Mouse (Mus musculus): ENCODE measurements around the gene Slc48a1. TPM values are rescaled to one million over a fixed set of nuclear protein-coding genes. Genes with fewer than 3 reads are reported as not detected.

The Slc48a1 gene
- polyA plus RNA-seq, 1 experiment: 133 TPM

DNA sequence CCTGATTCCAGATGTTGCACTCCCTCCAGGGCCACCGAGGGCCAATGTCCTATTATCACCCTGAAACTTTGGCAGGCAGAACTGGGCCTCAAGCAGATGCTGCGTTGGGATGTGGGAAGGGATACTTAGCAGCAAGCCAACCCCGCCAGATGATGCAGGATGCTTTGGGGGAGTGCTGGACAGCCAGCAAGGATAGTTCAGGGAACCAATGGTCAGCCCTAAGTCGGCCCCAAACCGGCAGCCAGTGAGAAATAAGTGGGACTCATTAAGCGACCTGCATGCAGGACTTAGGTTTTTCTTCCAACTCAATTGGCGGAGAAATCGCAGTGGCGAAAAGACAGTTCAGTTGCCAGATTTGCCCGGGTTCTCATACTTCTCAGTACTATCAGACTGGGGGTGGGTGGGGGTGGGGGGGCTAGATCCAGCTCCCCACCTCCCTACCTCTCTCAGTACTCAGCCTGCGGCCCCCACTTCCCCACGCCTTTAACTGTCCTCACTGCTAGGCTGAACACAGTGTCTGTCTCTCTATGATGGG lies 52.0 kb downstream of the Slc48a1 start:
- Histone ChIP-seq H3K27me3 (ENCODE audit: control insufficient read depth, insufficient read depth, low read length) (no peaks in the 10 kb centered on the region), H3K27ac (ENCODE audit: insufficient read depth, low read length) (peak overlapping the region; percentile 21; the same call in 1 of the 2 replicates), H3K4me1 (ENCODE audit: control insufficient read depth, insufficient read depth, low read length) (peaks cover 4% of the 10 kb centered on the region), H3K4me3 (replicated peaks; ENCODE audit: insufficient read depth, low read depth, low read length) (peak overlapping the region; percentile 65)
- WGBS: 22% methylated on average over 12 of the region's 12 CpGs
- DNase-seq: no peak
- TF ChIP-seq POLR2A (IDR thresholded peaks at IDR 0.05; ENCODE audit: borderline replicate concordance, insufficient read depth, low read length): no peak
- no peak for TF ChIP-seq CTCF (IDR thresholded peaks at IDR 0.05; ENCODE audit: borderline replicate concordance, insufficient read depth, low read depth, low read length)

DNA sequence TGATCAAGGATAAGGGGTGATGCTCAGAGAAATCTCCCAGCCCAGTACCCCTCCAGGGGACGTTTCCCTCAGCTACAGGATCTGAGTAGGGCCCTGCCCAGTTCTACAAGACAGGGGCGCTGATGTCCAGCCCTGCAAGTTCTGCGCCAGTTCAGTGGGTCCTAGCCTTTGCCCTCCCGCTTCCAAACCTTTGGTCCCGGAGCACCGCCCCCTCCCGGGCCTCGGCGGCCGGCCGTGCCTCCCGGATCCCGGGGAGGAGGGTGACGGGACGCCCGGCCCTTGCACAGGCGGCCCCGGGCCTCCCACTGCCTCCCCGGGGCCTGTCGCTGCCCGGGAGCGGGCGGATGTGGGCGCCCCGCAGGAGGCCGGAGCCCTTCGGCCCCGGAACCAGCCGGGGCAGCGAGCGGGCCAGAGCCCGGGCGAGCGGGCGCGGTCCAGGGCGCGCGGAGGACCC lies 52.5 kb downstream of the Slc48a1 start:
- TF ChIP-seq POLR2A (IDR thresholded peaks at IDR 0.05; ENCODE audit: borderline replicate concordance, insufficient read depth, low read length) (peak; percentile 16; the same call in 1 of the 2 replicates), CTCF (IDR thresholded peaks at IDR 0.05; ENCODE audit: borderline replicate concordance, insufficient read depth, low read depth, low read length) (no peak)
- no peaks in the 10 kb centered on the region; the same call in 1 of the 2 replicates for H3K4me1 ChIP-seq (ENCODE audit: control insufficient read depth, insufficient read depth, low read length)
- WGBS: under 1% methylated on average over 39 of the region's 39 CpGs
- DNase-seq: peak; percentile 58 to 72
- peak overlapping the region; percentile 21; the same call in 1 of the 2 replicates for H3K27ac ChIP-seq (ENCODE audit: insufficient read depth, low read length)
- no peaks in the 10 kb centered on the region for H3K27me3 ChIP-seq (ENCODE audit: control insufficient read depth, insufficient read depth, low read length)
- peak overlapping the region; percentile 65 for H3K4me3 ChIP-seq (replicated peaks; ENCODE audit: insufficient read depth, low read depth, low read length)

DNA sequence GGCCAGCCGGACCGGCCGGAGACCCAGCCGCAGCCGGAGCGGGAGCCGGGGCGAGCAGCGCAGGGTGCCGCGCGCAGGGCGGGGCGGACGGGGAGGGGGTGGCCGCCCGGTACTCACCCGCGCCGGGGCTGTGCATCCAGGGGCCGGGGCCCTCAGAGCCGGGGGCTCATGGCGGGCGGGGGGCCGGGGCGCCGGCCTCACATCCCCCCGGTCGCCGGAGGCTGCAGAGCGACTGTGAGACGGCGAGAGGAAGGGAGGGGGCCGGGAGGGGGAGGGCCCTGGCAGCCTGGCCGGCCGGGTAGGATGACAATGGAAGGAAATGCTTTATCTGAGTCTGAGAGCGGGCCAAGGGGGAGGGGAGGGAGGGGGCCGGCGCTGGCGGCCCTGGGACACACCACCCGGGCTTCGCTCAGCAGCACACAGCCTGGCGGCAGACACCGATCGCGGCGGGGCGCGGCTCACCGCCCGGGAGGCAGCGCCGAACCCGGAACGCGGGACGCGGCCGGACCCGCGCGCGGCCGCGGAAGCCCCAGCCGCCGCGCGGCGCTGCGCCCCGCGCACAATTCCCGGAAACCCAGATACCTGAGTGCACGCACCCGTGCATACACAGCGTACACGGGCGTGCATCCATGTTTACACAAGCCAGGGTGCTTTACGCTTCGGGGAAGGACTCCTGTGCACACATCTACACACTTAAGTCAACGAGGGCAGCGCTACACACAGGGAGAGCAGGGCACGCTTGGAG lies 53.1 kb downstream of the Slc48a1 start:
- H3K4me1 ChIP-seq (ENCODE audit: control insufficient read depth, insufficient read depth, low read length): no peaks in the 10 kb centered on the region; the same call in 1 of the 2 replicates
- WGBS: under 1% methylated on average over 75 of the region's 84 CpGs
- peak overlapping the region; percentile 63 for H3K27ac ChIP-seq (ENCODE audit: insufficient read depth, low read length)
- H3K27me3 ChIP-seq (ENCODE audit: control insufficient read depth, insufficient read depth, low read length): no peaks in the 10 kb centered on the region
- TF ChIP-seq CTCF (IDR thresholded peaks at IDR 0.05; ENCODE audit: borderline replicate concordance, insufficient read depth, low read depth, low read length) (no peak), POLR2A (IDR thresholded peaks at IDR 0.05; ENCODE audit: borderline replicate concordance, insufficient read depth, low read length) (peak; percentile 3; the same call in 1 of the 2 replicates)
- DNase-seq: peak; percentile 71 to 79
- H3K4me3 ChIP-seq (replicated peaks; ENCODE audit: insufficient read depth, low read depth, low read length): peak overlapping the region; percentile 65

DNA sequence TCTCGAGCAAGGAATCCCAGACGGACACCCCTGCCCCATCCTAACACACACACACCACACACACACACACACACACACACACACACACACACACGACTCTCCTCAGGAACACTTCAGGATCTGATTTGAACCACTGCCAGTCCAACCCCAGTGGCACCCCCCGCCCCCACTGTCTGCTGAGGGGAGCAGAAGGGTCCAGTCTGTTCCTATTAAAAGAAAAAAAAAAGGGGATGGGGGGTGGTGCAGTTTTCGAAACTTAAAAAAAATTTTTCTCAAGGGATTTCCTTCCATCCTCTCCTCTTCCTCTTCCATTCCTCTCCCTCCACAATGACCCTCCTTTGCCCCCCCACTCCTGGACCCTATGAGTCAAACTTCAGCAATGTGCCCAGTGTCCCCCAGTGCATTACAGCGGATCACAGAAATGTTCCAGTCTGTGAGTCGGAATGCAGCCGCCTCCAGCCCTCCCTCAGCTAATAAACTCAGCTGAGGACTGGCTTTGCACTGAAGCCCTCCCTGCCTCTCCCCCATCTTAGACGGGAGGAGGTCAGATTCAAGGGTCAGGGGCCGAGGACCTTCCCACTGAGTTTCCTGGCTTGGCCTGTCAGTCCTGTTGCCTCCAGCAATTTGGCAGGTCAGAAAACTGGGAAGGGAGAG lies 53.8 kb downstream of the Slc48a1 start:
- 22% methylated on average over 10 of the region's 10 CpGs for WGBS
- no peak for TF ChIP-seq POLR2A (IDR thresholded peaks at IDR 0.05; ENCODE audit: borderline replicate concordance, insufficient read depth, low read length)
- TF ChIP-seq CTCF (IDR thresholded peaks at IDR 0.05; ENCODE audit: borderline replicate concordance, insufficient read depth, low read depth, low read length): no peak
- Histone ChIP-seq H3K27me3 (ENCODE audit: control insufficient read depth, insufficient read depth, low read length) (no peaks in the 10 kb centered on the region), H3K4me1 (ENCODE audit: control insufficient read depth, insufficient read depth, low read length) (no peaks in the 10 kb centered on the region; the same call in 1 of the 2 replicates), H3K27ac (ENCODE audit: insufficient read depth, low read length) (peak overlapping the region; percentile 63), H3K4me3 (replicated peaks; ENCODE audit: insufficient read depth, low read depth, low read length) (peak overlapping the region; percentile 65)
- DNase-seq: no peak

DNA sequence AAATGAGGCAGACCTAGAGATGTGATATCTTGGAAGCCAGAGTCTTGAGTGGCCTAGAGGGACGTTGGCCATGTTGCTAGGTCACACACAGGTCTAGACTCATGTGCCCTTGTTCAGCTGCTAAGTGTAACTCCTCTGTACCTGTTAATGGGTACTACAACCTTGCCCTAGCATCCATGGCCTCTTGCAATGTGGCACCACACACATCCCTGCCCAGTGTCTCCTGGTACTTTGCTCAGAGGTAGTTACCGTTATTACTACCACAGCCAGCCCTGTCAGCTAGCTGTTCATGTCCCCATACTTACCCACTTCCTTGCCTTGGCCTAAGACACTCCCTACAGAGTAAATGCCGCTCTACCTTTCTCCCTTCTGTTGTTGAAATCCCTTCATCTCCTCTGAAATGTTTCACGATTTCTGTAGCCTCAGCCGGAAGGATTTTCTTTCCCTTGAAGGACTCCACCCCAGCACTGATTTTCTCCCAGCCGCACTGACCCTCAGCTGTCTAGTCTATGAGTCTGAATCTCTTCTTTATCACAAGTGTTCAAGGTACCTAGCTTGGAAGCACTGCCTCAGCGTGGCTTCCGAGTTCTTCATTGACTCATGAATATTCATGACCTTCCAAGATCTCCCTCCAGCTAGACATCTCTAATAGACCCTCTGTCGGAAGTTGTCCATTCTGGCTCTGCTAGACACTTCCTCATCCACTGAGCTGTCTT lies 54.6 kb downstream of the Slc48a1 start:
- H3K4me3 ChIP-seq (replicated peaks; ENCODE audit: insufficient read depth, low read depth, low read length): no peak overlapping the region
- DNase-seq: no peak
- TF ChIP-seq POLR2A (IDR thresholded peaks at IDR 0.05; ENCODE audit: borderline replicate concordance, insufficient read depth, low read length): no peak
- no peak for TF ChIP-seq CTCF (IDR thresholded peaks at IDR 0.05; ENCODE audit: borderline replicate concordance, insufficient read depth, low read depth, low read length)
- H3K27ac ChIP-seq (ENCODE audit: insufficient read depth, low read length): no peak overlapping the region
- 83% methylated on average over 9 of the region's 9 CpGs for WGBS
- H3K4me1 ChIP-seq (ENCODE audit: control insufficient read depth, insufficient read depth, low read length): peaks cover 3% of the 10 kb centered on the region; the same call in 1 of the 2 replicates
- H3K27me3 ChIP-seq (ENCODE audit: control insufficient read depth, insufficient read depth, low read length): no peaks in the 10 kb centered on the region

DNA sequence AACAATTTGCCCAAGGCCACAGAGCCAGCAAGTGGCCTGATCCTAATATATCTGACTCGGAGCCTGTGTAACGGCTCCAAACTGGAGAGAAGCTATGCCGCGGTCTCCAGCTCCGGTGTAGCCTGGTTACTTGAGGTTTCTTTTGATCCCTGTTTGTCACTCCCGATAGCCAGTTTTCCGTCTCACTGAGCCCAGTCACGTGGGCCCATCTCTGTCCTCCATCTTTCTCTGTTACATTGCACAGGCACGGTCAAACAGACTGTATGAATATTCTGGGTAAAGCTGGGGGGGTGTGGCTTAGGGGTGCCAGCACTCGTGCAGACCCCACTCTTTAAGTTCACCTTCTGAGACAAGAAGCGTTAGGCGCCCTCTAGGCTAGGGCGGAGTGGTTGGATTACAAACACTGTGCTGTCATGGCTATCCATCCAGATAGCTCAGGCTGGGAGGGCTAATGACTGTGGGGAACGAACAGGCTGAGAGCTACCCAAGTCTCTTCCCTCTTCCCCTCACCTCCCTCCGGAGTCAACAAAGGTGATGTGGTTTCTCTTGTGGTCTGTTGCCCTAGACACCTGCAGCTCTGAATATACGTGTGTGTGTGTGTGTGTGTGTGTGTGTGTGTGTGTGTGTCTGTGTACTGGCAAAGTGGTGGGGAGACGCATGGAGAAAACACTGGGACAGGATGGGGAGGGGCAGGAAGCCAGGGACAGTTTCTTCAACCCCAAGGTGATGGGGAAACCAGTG lies 58.0 kb downstream of the Slc48a1 start:
- Histone ChIP-seq H3K27ac (ENCODE audit: insufficient read depth, low read length) (no peak overlapping the region), H3K4me3 (replicated peaks; ENCODE audit: insufficient read depth, low read depth, low read length) (no peak overlapping the region), H3K27me3 (ENCODE audit: control insufficient read depth, insufficient read depth, low read length) (no peaks in the 10 kb centered on the region), H3K4me1 (ENCODE audit: control insufficient read depth, insufficient read depth, low read length) (peaks cover 12% of the 10 kb centered on the region)
- no peak for DNase-seq
- WGBS: 73% methylated on average over 17 of the region's 17 CpGs
- TF ChIP-seq CTCF (IDR thresholded peaks at IDR 0.05; ENCODE audit: borderline replicate concordance, insufficient read depth, low read depth, low read length) (no peak), POLR2A (IDR thresholded peaks at IDR 0.05; ENCODE audit: borderline replicate concordance, insufficient read depth, low read length) (no peak)

DNA sequence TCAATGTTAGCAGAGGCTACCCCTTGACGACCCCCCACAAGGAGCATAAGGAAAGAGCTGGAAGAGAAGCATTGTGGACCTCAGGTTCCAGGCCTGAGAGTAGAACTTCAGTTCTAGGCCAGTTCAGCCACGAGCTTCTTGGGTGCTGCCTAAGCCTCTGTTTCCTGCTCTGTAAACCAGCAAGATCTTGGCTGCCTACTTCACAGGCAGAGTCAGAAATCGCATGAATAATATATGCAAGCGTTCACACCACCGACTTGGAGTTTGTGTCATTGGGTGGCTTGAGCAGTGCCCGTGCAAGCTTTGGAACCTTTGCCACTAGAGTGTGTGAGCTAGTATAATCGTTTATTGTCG lies 58.6 kb downstream of the Slc48a1 start:
- no peak for DNase-seq
- H3K27ac ChIP-seq (ENCODE audit: insufficient read depth, low read length): no peak overlapping the region
- 62% methylated on average over 8 of the region's 8 CpGs for WGBS

More for the DNA sequence above, 58.6 kb downstream of the Slc48a1 start:
- Histone ChIP-seq H3K4me1 (ENCODE audit: control insufficient read depth, insufficient read depth, low read length) (peaks cover 12% of the 10 kb centered on the region), H3K4me3 (replicated peaks; ENCODE audit: insufficient read depth, low read depth, low read length) (no peak overlapping the region), H3K27me3 (ENCODE audit: control insufficient read depth, insufficient read depth, low read length) (no peaks in the 10 kb centered on the region)
- TF ChIP-seq CTCF (IDR thresholded peaks at IDR 0.05; ENCODE audit: borderline replicate concordance, insufficient read depth, low read depth, low read length): no peak
- TF ChIP-seq POLR2A (IDR thresholded peaks at IDR 0.05; ENCODE audit: borderline replicate concordance, insufficient read depth, low read length): no peak
